Mouse (Mus musculus): ENCODE data around the gene R3hdml.

GRCm38 (mm10) chr2:163462801-163463200 is 29.3 kb upstream of the R3hdml start:
- TF ChIP-seq CTCF (IDR thresholded peaks at IDR 0.05 in 2 of 3, conservative IDR thresholded peaks at IDR 0.05 in 1 of 3; ENCODE audit: control insufficient read depth in 1 of 3, insufficient read depth in 1 of 3, low read depth in 2 of 3, low read length in 3 of 3, poor library complexity in 1 of 3, severe bottlenecking in 1 of 3) (no peak), ZC3H11A (IDR thresholded peaks at IDR 0.05; ENCODE audit: low read depth, low read length) (no peak), KAT2A (conservative IDR thresholded peaks at IDR 0.05; ENCODE audit: low read depth, low read length) (no peak), POLR2AphosphoS5 (IDR thresholded peaks at IDR 0.05; ENCODE audit: borderline replicate concordance, low read depth, low read length) (no peak), POLR2A (IDR thresholded peaks at IDR 0.05; ENCODE audit: control insufficient read depth in 1 of 2, insufficient read depth in 1 of 2, low read depth in 1 of 2, low read length in 2 of 2, poor library complexity in 1 of 2) (no peak), TCF12 (IDR thresholded peaks at IDR 0.05; ENCODE audit: low read depth, low read length) (no peak), GATA1 (IDR thresholded peaks at IDR 0.05; ENCODE audit: low read depth, low read length) (no peak), POLR2AphosphoS2 (IDR thresholded peaks at IDR 0.05; ENCODE audit: low read length) (no peak), E2F4 (IDR thresholded peaks at IDR 0.05; ENCODE audit: borderline replicate concordance, low read depth, low read length) (no peak), MYB (IDR thresholded peaks at IDR 0.05; ENCODE audit: low read depth, low read length) (no peak)
